Mouse (Mus musculus): ENCODE data around the gene Ptprm.

DNA sequence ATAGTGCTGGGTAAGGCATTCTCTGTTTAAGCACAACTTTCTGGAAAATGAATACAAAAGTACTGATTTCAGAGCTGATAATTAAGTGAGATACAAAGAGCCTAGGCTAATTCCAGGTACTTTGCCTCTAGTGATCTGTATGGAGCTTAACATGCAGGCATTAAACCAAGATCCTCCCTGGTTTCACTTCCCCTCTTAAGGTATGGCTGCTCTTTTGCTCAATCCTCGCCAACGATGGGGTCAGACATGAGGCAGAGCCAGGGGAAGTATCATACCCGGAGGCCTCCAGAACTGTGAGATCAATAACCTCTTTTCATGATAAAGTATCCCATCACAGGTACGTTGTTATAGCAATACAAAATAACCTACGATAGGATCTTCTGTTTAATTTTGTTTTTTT is 5.3 kb upstream of the Ptprm start:
- TF ChIP-seq POLR2A (IDR thresholded peaks at IDR 0.05; ENCODE audit: low read depth, low read length) (no peak), CTCF (IDR thresholded peaks at IDR 0.05; ENCODE audit: borderline replicate concordance, insufficient read depth, low read length) (no peak)

Measured in embryonic fibroblast, embryonic 13.5 days (primary cell).